Mouse (Mus musculus) heart, postnatal 0 days (tissue): ENCODE data around the gene Ahnak.

ENCODE experiments used
- CTCF ChIP-seq: IDR thresholded peaks from 2 replicates; pipeline ENCODE4 v1.5.1; 2016; ENCODE audit warnings: antibody characterized with exemption, control low read depth, low read depth
- EP300 ChIP-seq: IDR thresholded peaks from 2 replicates; pipeline ENCODE4 v1.6.1; 2016; ENCODE audit warnings: antibody characterized with exemption, low read depth

- TF ChIP-seq CTCF (no peak), EP300 (no peak)
Observed at GRCm38 (mm10) chr19:9023021-9023778, 34.1 kb downstream of the Ahnak start.
